Mouse (Mus musculus) embryonic facial prominence, embryonic 14.5 days (tissue): ENCODE data around the gene AA986860. TPM values are rescaled to one million over a fixed set of nuclear protein-coding genes. Genes with fewer than 3 reads are reported as not detected.
A peak's percentile ranks its signal among the peaks of the same experiment; 100 is the strongest.

ENCODE experiments used
- ATAC-seq: fragments of 200-750 bp; cut with Nextera tagmentation; 2 replicates; pipeline ENCODE4 v1.8.0; 2017; ENCODE audit warnings: low read depth, moderate number of reproducible peaks, moderate TSS enrichment
- DNase-seq: peaks from one replicate; pipeline ENCODE4 v3.0.0-alpha.2; 2015; ENCODE audit warnings: low spot score
- H3K27ac ChIP-seq: fragments of 300-500 bp; sonication (generic); replicated peaks from 2 replicates; pipeline ENCODE4 v1.5.1; 2014; ENCODE audit warnings: low read depth, mild to moderate bottlenecking, low read length, moderate library complexity
- H3K27me3 ChIP-seq: fragments of 300-500 bp; sonication (generic); replicated peaks from 2 replicates; pipeline ENCODE4 v1.6.1; 2014; ENCODE audit warnings: low read length; ENCODE audit not compliant: control insufficient read depth, insufficient read depth
- H3K36me3 ChIP-seq: fragments of 300-500 bp; sonication (generic); 2 replicates; pipeline ENCODE4 v1.6.1; 2014; ENCODE audit warnings: low read length, mixed read lengths; ENCODE audit not compliant: control insufficient read depth, insufficient read depth
- H3K4me1 ChIP-seq: fragments of 300-500 bp; sonication (generic); 2 replicates; pipeline ENCODE4 v1.6.1; 2014; ENCODE audit warnings: antibody characterized with exemption, low read length; ENCODE audit not compliant: control insufficient read depth, insufficient read depth
- H3K4me2 ChIP-seq: fragments of 300-500 bp; sonication (generic); 2 replicates; pipeline ENCODE4 v1.6.1; 2014; ENCODE audit warnings: low read depth, mild to moderate bottlenecking, low read length, moderate library complexity, mixed read lengths
- H3K4me3 ChIP-seq: fragments of 300-500 bp; sonication (generic); 2 replicates; pipeline ENCODE4 v1.5.1; 2014; ENCODE audit warnings: low read depth, mild to moderate bottlenecking, low read length
- H3K9ac ChIP-seq: fragments of 300-500 bp; sonication (generic); 2 replicates; pipeline ENCODE4 v1.6.1; 2014; ENCODE audit warnings: low read depth, mild to moderate bottlenecking, low read length, moderate library complexity, mixed read lengths
- H3K9me3 ChIP-seq: fragments of 300-500 bp; sonication (generic); 2 replicates; pipeline ENCODE4 v1.6.1; 2016; ENCODE audit warnings: low read length; ENCODE audit not compliant: control insufficient read depth
- WGBS: fragments of 180-500 bp; shearing (Covaris S2); extraction: QIAGEN DNeasy Blood & Tissue Kit; methylation state at CpG from one replicate; pipeline ENCODE4 v1.1.7; 2014; 5-methylcytosine and 5-hydroxymethylcytosine counted together
- polyA plus RNA-seq: library from polyadenylated mRNA; unstranded; fragments of >200 nt; fragmentation: Nextera tagmentation; extraction: Ambion mirVana; gene quantifications from 2 replicates; pipeline ENCODE4 v1.2.1, GENCODE M21; 2014

AA986860 gene
- polyA plus RNA-seq, 1 experiment from 2014 or later = 4.5 TPM

GRCm38 (mm10) chr1:130759689-130760088, 27.9 kb downstream of the AA986860 start:
- 74% methylated on average over 9 of the region's 9 CpGs for WGBS
- Histone ChIP-seq H3K27me3 (no peaks in the 10 kb centered on the region), H3K4me2 (no peak overlapping the region), H3K4me1 (no peaks in the 10 kb centered on the region), H3K9ac (no peak overlapping the region), H3K27ac (no peak overlapping the region), H3K9me3 (no peaks in the 10 kb centered on the region), H3K4me3 (no peak overlapping the region), H3K36me3 (no peaks in the 10 kb centered on the region)
- no peak for ATAC-seq
- no peak for DNase-seq

GRCm38 (mm10) chr1:130761597-130761996, 29.8 kb downstream of the AA986860 start:
- Histone ChIP-seq H3K9me3 (no peaks in the 10 kb centered on the region), H3K4me2 (no peak overlapping the region), H3K27ac (no peak overlapping the region), H3K4me1 (no peaks in the 10 kb centered on the region), H3K9ac (no peak overlapping the region), H3K27me3 (no peaks in the 10 kb centered on the region), H3K4me3 (no peak overlapping the region), H3K36me3 (no peaks in the 10 kb centered on the region)
- WGBS = 67% methylated on average over 1 of the region's 1 CpGs
- ATAC-seq (no peak), DNase-seq (no peak)

- H3K9me3 ChIP-seq = no peaks in the 10 kb centered on the region
- no peak overlapping the region for H3K9ac ChIP-seq
- H3K27me3 ChIP-seq = no peaks in the 10 kb centered on the region
- no peak overlapping the region for H3K27ac ChIP-seq
- H3K4me2 ChIP-seq = no peak overlapping the region
- no peak for ATAC-seq
- WGBS = 82% methylated on average over 3 of the region's 3 CpGs
- H3K4me1 ChIP-seq = no peaks in the 10 kb centered on the region
- H3K4me3 ChIP-seq = no peak overlapping the region
- DNase-seq = no peak
- no peaks in the 10 kb centered on the region for H3K36me3 ChIP-seq
These were observed 30.4 kb downstream of the AA986860 start for GRCm38 (mm10) chr1:130762045-130762760.

- WGBS = 83% methylated on average over 12 of the region's 12 CpGs
- ATAC-seq (no peak), DNase-seq (peak; percentile 4)
- Histone ChIP-seq H3K4me1 (no peaks in the 10 kb centered on the region), H3K9me3 (no peaks in the 10 kb centered on the region), H3K4me3 (no peak overlapping the region), H3K4me2 (no peak overlapping the region), H3K36me3 (no peaks in the 10 kb centered on the region), H3K9ac (no peak overlapping the region), H3K27me3 (no peaks in the 10 kb centered on the region), H3K27ac (no peak overlapping the region)
These were observed 32.3 kb downstream of the AA986860 start for GRCm38 (mm10) chr1:130764027-130764461.

GRCm38 (mm10) chr1:130767066-130767465, 35.3 kb downstream of the AA986860 start:
- ATAC-seq = no peak
- Histone ChIP-seq H3K9me3 (no peaks in the 10 kb centered on the region), H3K4me1 (no peaks in the 10 kb centered on the region), H3K36me3 (no peaks in the 10 kb centered on the region), H3K9ac (no peak overlapping the region), H3K27ac (no peak overlapping the region), H3K4me3 (no peak overlapping the region), H3K27me3 (no peaks in the 10 kb centered on the region), H3K4me2 (no peak overlapping the region)
- 78% methylated on average over 5 of the region's 5 CpGs for WGBS
- DNase-seq = no peak

- Histone ChIP-seq H3K4me2 (no peak overlapping the region), H3K4me1 (no peaks in the 10 kb centered on the region), H3K4me3 (no peak overlapping the region), H3K27me3 (no peaks in the 10 kb centered on the region), H3K9ac (no peak overlapping the region), H3K27ac (no peak overlapping the region), H3K9me3 (no peaks in the 10 kb centered on the region), H3K36me3 (no peaks in the 10 kb centered on the region)
- ATAC-seq (no peak), DNase-seq (no peak)
- WGBS = 86% methylated on average over 2 of the region's 2 CpGs
These were observed 38.1 kb downstream of the AA986860 start for GRCm38 (mm10) chr1:130769925-130770324.

- peak; percentile 63 for DNase-seq
- Histone ChIP-seq H3K27ac (no peak overlapping the region), H3K27me3 (no peaks in the 10 kb centered on the region), H3K4me2 (no peak overlapping the region), H3K9me3 (no peaks in the 10 kb centered on the region), H3K4me1 (no peaks in the 10 kb centered on the region), H3K36me3 (no peaks in the 10 kb centered on the region), H3K4me3 (no peak overlapping the region), H3K9ac (no peak overlapping the region)
- WGBS = 73% methylated on average over 4 of the region's 4 CpGs
- peak; percentile 88 for ATAC-seq
These were observed 38.7 kb downstream of the AA986860 start for GRCm38 (mm10) chr1:130770487-130770886.

- ATAC-seq (no peak), DNase-seq (no peak)
- H3K27me3 ChIP-seq = no peaks in the 10 kb centered on the region
- no peak overlapping the region for H3K27ac ChIP-seq
- WGBS = 61% methylated on average over 3 of the region's 3 CpGs
- H3K36me3 ChIP-seq = no peaks in the 10 kb centered on the region
- H3K9ac ChIP-seq = no peak overlapping the region
- no peaks in the 10 kb centered on the region for H3K9me3 ChIP-seq
- no peaks in the 10 kb centered on the region for H3K4me1 ChIP-seq
- no peak overlapping the region for H3K4me3 ChIP-seq
- no peak overlapping the region for H3K4me2 ChIP-seq
These were observed 39.3 kb downstream of the AA986860 start for GRCm38 (mm10) chr1:130770981-130771494.

GRCm38 (mm10) chr1:130775234-130775633, 43.5 kb downstream of the AA986860 start:
- H3K4me3 ChIP-seq = no peak overlapping the region
- H3K36me3 ChIP-seq = no peaks in the 10 kb centered on the region
- no peaks in the 10 kb centered on the region for H3K9me3 ChIP-seq
- no peak overlapping the region for H3K27ac ChIP-seq
- ATAC-seq (no peak), DNase-seq (no peak)
- no peaks in the 10 kb centered on the region for H3K27me3 ChIP-seq
- WGBS = 65% methylated on average over 2 of the region's 2 CpGs
- no peak overlapping the region for H3K9ac ChIP-seq
- no peak overlapping the region for H3K4me2 ChIP-seq
- no peaks in the 10 kb centered on the region for H3K4me1 ChIP-seq
